Mouse (Mus musculus) midbrain, embryonic 14.5 days (tissue): ENCODE data around the gene Tcf12. TPM values are rescaled to one million over a fixed set of nuclear protein-coding genes. Genes with fewer than 3 reads are reported as not detected.

Source experiments
- ATAC-seq: fragments of 200-750 bp; cut with Nextera tagmentation; 2 replicates; pipeline ENCODE4 v1.8.0; 2017; ENCODE audit warnings: moderate number of reproducible peaks, moderate library complexity; ENCODE audit not compliant: low FRiP score, low TSS enrichment
- DNase-seq: peaks from one replicate; pipeline ENCODE4 v3.0.0-alpha.2; 2015
- H3K27ac ChIP-seq: fragments of 300-500 bp; sonication (generic); replicated peaks from 2 replicates; pipeline ENCODE4 v1.5.1; 2014; ENCODE audit warnings: mild to moderate bottlenecking, low read depth, low read length, moderate library complexity
- H3K27me3 ChIP-seq: fragments of 300-500 bp; sonication (generic); 2 replicates; pipeline ENCODE4 v1.6.1; 2014; ENCODE audit warnings: low read length, control low read depth, mixed read lengths; ENCODE audit not compliant: control insufficient read depth, insufficient read depth
- H3K36me3 ChIP-seq: fragments of 300-500 bp; sonication (generic); 2 replicates; pipeline ENCODE4 v1.6.1; 2014; ENCODE audit warnings: low read length, control low read depth; ENCODE audit not compliant: control insufficient read depth, insufficient read depth
- H3K4me1 ChIP-seq: fragments of 300-500 bp; sonication (generic); 2 replicates; pipeline ENCODE4 v1.6.1; 2014; ENCODE audit warnings: mild to moderate bottlenecking, antibody characterized with exemption, low read length, control low read depth; ENCODE audit not compliant: control insufficient read depth, insufficient read depth
- H3K4me2 ChIP-seq: fragments of 300-500 bp; sonication (generic); 2 replicates; pipeline ENCODE4 v1.6.1; 2014; ENCODE audit warnings: mild to moderate bottlenecking, low read length, moderate library complexity
- H3K4me3 ChIP-seq: fragments of 300-500 bp; sonication (generic); replicated peaks from 2 replicates; pipeline ENCODE4 v1.5.1; 2014; ENCODE audit warnings: low read depth, low read length
- H3K9ac ChIP-seq: fragments of 300-500 bp; sonication (generic); replicated peaks from 2 replicates; pipeline ENCODE4 v1.6.1; 2014; ENCODE audit warnings: mild to moderate bottlenecking, low read length, moderate library complexity
- H3K9me3 ChIP-seq: fragments of 300-500 bp; sonication (generic); 2 replicates; pipeline ENCODE4 v1.6.1; 2016; ENCODE audit warnings: low read length, control low read depth, mixed read lengths; ENCODE audit not compliant: control insufficient read depth
- WGBS: fragments of 180-500 bp; shearing (Covaris S2); extraction: QIAGEN DNeasy Blood & Tissue Kit; methylation state at CpG from one replicate; pipeline ENCODE4 v1.1.7; 2014; 5-methylcytosine and 5-hydroxymethylcytosine counted together
- polyA plus RNA-seq: library from polyadenylated mRNA; unstranded; fragments of >200 nt; fragmentation: Nextera tagmentation; extraction: Ambion mirVana; gene quantifications from 2 replicates; pipeline ENCODE4 v1.2.1, GENCODE M21; 2014

The Tcf12 gene
- polyA plus RNA-seq, 1 experiment from 2014 or later, result 93.6 TPM

GRCm38 (mm10) chr9:71830365-71830764 lies 281.3 kb downstream of the Tcf12 start:
- Histone ChIP-seq H3K9me3 (no peaks in the 10 kb centered on the region), H3K4me2 (no peak overlapping the region), H3K9ac (no peak overlapping the region), H3K27me3 (no peaks in the 10 kb centered on the region), H3K36me3 (no peaks in the 10 kb centered on the region), H3K4me1 (no peaks in the 10 kb centered on the region), H3K27ac (no peak overlapping the region), H3K4me3 (no peak overlapping the region)
- WGBS, result 83% methylated on average over 5 of the region's 5 CpGs
- no peak for ATAC-seq
- DNase-seq, result no peak

GRCm38 (mm10) chr9:71829753-71830152 lies 281.9 kb downstream of the Tcf12 start:
- Histone ChIP-seq H3K9ac (no peak overlapping the region), H3K9me3 (no peaks in the 10 kb centered on the region), H3K4me1 (no peaks in the 10 kb centered on the region), H3K27ac (no peak overlapping the region), H3K27me3 (no peaks in the 10 kb centered on the region), H3K36me3 (no peaks in the 10 kb centered on the region), H3K4me3 (no peak overlapping the region), H3K4me2 (no peak overlapping the region)
- ATAC-seq (no peak), DNase-seq (no peak)
- WGBS, result 87% methylated on average over 3 of the region's 3 CpGs

- H3K9ac ChIP-seq, result no peak overlapping the region
- no peaks in the 10 kb centered on the region for H3K27me3 ChIP-seq
- DNase-seq, result no peak
- no peak overlapping the region for H3K27ac ChIP-seq
- WGBS, result 82% methylated on average over 6 of the region's 6 CpGs
- H3K9me3 ChIP-seq, result no peaks in the 10 kb centered on the region
- H3K4me3 ChIP-seq, result no peak overlapping the region
- H3K36me3 ChIP-seq, result no peaks in the 10 kb centered on the region
- H3K4me1 ChIP-seq, result no peaks in the 10 kb centered on the region
- H3K4me2 ChIP-seq, result no peak overlapping the region
- no peak for ATAC-seq
Measured at GRCm38 (mm10) chr9:71829137-71829536, 282.5 kb downstream of the Tcf12 start.

GRCm38 (mm10) chr9:71827371-71827770 lies 284.3 kb downstream of the Tcf12 start:
- 96% methylated on average over 5 of the region's 5 CpGs for WGBS
- H3K27ac ChIP-seq, result no peak overlapping the region
- H3K9ac ChIP-seq, result no peak overlapping the region
- no peak for DNase-seq
- no peaks in the 10 kb centered on the region for H3K36me3 ChIP-seq
- H3K4me3 ChIP-seq, result no peak overlapping the region
- no peak overlapping the region for H3K4me2 ChIP-seq
- H3K4me1 ChIP-seq, result no peaks in the 10 kb centered on the region
- ATAC-seq, result no peak
- H3K9me3 ChIP-seq, result no peaks in the 10 kb centered on the region
- H3K27me3 ChIP-seq, result no peaks in the 10 kb centered on the region

- Histone ChIP-seq H3K4me2 (no peak overlapping the region), H3K27ac (no peak overlapping the region)
- DNase-seq, result peak; percentile 26
Measured at GRCm38 (mm10) chr9:71826040-71826525, 285.6 kb downstream of the Tcf12 start.

GRCm38 (mm10) chr9:71822003-71822402 lies 289.7 kb downstream of the Tcf12 start:
- H3K36me3 ChIP-seq, result no peaks in the 10 kb centered on the region
- no peaks in the 10 kb centered on the region for H3K9me3 ChIP-seq
- no peak for DNase-seq
- no peaks in the 10 kb centered on the region for H3K27me3 ChIP-seq
- H3K4me2 ChIP-seq, result no peak overlapping the region
- no peak overlapping the region for H3K4me3 ChIP-seq
- H3K4me1 ChIP-seq, result no peaks in the 10 kb centered on the region
- no peak overlapping the region for H3K27ac ChIP-seq
- H3K9ac ChIP-seq, result no peak overlapping the region
- no peak for ATAC-seq
- WGBS, result 80% methylated on average over 3 of the region's 3 CpGs

More at GRCm38 (mm10) chr9:71826040-71826525, 285.6 kb downstream of the Tcf12 start:
- no peak overlapping the region for H3K9ac ChIP-seq
- H3K36me3 ChIP-seq, result no peaks in the 10 kb centered on the region
- no peak overlapping the region for H3K4me3 ChIP-seq
- ATAC-seq, result no peak
- 70% methylated on average over 12 of the region's 12 CpGs for WGBS
- H3K9me3 ChIP-seq, result no peaks in the 10 kb centered on the region
- H3K4me1 ChIP-seq, result no peaks in the 10 kb centered on the region
- no peaks in the 10 kb centered on the region for H3K27me3 ChIP-seq

- Histone ChIP-seq H3K4me3 (no peak overlapping the region), H3K9me3 (no peaks in the 10 kb centered on the region), H3K27ac (no peak overlapping the region), H3K4me2 (no peak overlapping the region), H3K27me3 (no peaks in the 10 kb centered on the region), H3K9ac (no peak overlapping the region), H3K36me3 (no peaks in the 10 kb centered on the region), H3K4me1 (no peaks in the 10 kb centered on the region)
- no peak for ATAC-seq
- no peak for DNase-seq
- 93% methylated on average over 7 of the region's 7 CpGs for WGBS
Measured at GRCm38 (mm10) chr9:71818453-71818852, 293.2 kb downstream of the Tcf12 start.

- no peak for ATAC-seq
- H3K4me1 ChIP-seq, result no peaks in the 10 kb centered on the region
- no peaks in the 10 kb centered on the region for H3K27me3 ChIP-seq
- H3K4me2 ChIP-seq, result no peak overlapping the region
- H3K4me3 ChIP-seq, result no peak overlapping the region
- H3K27ac ChIP-seq, result no peak overlapping the region
- DNase-seq, result no peak
- H3K9ac ChIP-seq, result no peak overlapping the region
- WGBS, result 74% methylated on average over 3 of the region's 3 CpGs
- no peaks in the 10 kb centered on the region for H3K36me3 ChIP-seq
- no peaks in the 10 kb centered on the region for H3K9me3 ChIP-seq
Measured at GRCm38 (mm10) chr9:71816121-71816520, 295.6 kb downstream of the Tcf12 start.

GRCm38 (mm10) chr9:71813565-71813964 lies 298.1 kb downstream of the Tcf12 start:
- Histone ChIP-seq H3K4me2 (no peak overlapping the region), H3K9ac (no peak overlapping the region), H3K4me1 (no peaks in the 10 kb centered on the region), H3K4me3 (no peak overlapping the region), H3K27ac (no peak overlapping the region), H3K36me3 (no peaks in the 10 kb centered on the region), H3K9me3 (no peaks in the 10 kb centered on the region), H3K27me3 (no peaks in the 10 kb centered on the region)
- 81% methylated on average over 3 of the region's 3 CpGs for WGBS
- no peak for DNase-seq
- ATAC-seq, result no peak
